Mouse (Mus musculus) embryonic facial prominence, embryonic 12.5 days (tissue): ENCODE measurements around the gene Ldha. TPM values are rescaled to one million over a fixed set of nuclear protein-coding genes. Genes with fewer than 3 reads are reported as not detected.
"Not testable (repeated sequence)": the region's sequence is repeated elsewhere in the genome, so short reads cannot be mapped to it uniquely, and the experiment has no call there.

ENCODE experiments used
- ATAC-seq: fragments of 200-750 bp; cut with Nextera tagmentation; 2 replicates; pipeline ENCODE4 v1.8.0; 2017; ENCODE audit not compliant: insufficient number of reproducible peaks, insufficient read depth, low FRiP score, low TSS enrichment
- H3K27ac ChIP-seq: fragments of 300-500 bp; sonication (generic); 2 replicates; pipeline ENCODE4 v1.5.1; 2016; ENCODE audit warnings: mild to moderate bottlenecking
- H3K27me3 ChIP-seq: fragments of 300-500 bp; sonication (generic); 2 replicates; pipeline ENCODE4 v1.6.1; 2016; ENCODE audit warnings: mild to moderate bottlenecking, moderate library complexity
- H3K36me3 ChIP-seq: fragments of 300-500 bp; sonication (generic); 2 replicates; pipeline ENCODE4 v1.6.1; 2016; ENCODE audit warnings: mild to moderate bottlenecking
- H3K4me1 ChIP-seq: fragments of 300-500 bp; sonication (generic); 2 replicates; pipeline ENCODE4 v1.6.1; 2016
- H3K4me2 ChIP-seq: fragments of 300-500 bp; sonication (generic); replicated peaks from 2 replicates; pipeline ENCODE4 v1.6.1; 2016; ENCODE audit warnings: mild to moderate bottlenecking, moderate library complexity
- H3K4me3 ChIP-seq: fragments of 300-500 bp; sonication (generic); 2 replicates; pipeline ENCODE4 v1.5.1; 2016; ENCODE audit warnings: mild to moderate bottlenecking
- H3K9ac ChIP-seq: fragments of 300-500 bp; sonication (generic); 2 replicates; pipeline ENCODE4 v1.6.1; 2016; ENCODE audit warnings: mild to moderate bottlenecking, moderate library complexity
- H3K9me3 ChIP-seq: fragments of 300-500 bp; sonication (generic); 2 replicates; pipeline ENCODE4 v1.6.1; 2016; ENCODE audit warnings: mild to moderate bottlenecking, moderate library complexity
- whole genome bisulfite sequencing: fragments of 180-500 bp; shearing (Covaris S2); methylation state at CpG from one replicate; pipeline ENCODE4 v1.1.7; 2016; 5-methylcytosine and 5-hydroxymethylcytosine counted together
- polyA plus RNA-seq: library from polyadenylated mRNA; unstranded; fragments of >200 nt; fragmentation: Nextera tagmentation; extraction: Ambion mirVana; gene quantifications from 2 replicates; pipeline ENCODE4 v1.2.1, GENCODE M21; 2016

The Ldha gene
- polyA plus RNA-seq, 1 experiment from 2014 or later: 1,118 TPM

DNA sequence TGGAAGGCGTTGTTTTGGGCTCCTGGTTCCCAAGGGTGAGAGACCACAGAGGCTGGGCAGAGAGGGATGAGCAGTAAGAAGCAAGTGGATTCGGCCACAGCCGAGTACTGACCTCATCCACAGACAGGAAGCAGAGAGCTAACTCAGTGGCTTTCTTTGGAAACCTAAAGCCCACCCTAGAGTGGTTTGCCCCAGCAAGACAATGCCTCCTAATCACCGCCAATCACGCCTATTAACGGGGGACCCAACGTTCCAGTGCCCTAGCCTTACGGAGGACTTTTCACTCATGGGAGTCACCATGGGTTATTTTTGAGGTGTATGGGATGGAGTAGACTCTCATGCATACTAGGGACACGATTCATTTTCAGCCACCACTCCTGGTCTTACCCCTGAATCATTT is 12.1 kb downstream of the Ldha start:
- no peak overlapping the region for H3K27ac ChIP-seq
- peaks cover 81% of the 10 kb centered on the region for H3K36me3 ChIP-seq
- H3K9ac ChIP-seq: no peak overlapping the region
- H3K27me3 ChIP-seq: no peaks in the 10 kb centered on the region
- ATAC-seq: no peak
- H3K4me1 ChIP-seq: no peaks in the 10 kb centered on the region
- no peak overlapping the region for H3K4me3 ChIP-seq
- no peaks in the 10 kb centered on the region for H3K9me3 ChIP-seq
- 88% methylated on average over 9 of the region's 9 CpGs for WGBS
- no peak overlapping the region for H3K4me2 ChIP-seq

DNA sequence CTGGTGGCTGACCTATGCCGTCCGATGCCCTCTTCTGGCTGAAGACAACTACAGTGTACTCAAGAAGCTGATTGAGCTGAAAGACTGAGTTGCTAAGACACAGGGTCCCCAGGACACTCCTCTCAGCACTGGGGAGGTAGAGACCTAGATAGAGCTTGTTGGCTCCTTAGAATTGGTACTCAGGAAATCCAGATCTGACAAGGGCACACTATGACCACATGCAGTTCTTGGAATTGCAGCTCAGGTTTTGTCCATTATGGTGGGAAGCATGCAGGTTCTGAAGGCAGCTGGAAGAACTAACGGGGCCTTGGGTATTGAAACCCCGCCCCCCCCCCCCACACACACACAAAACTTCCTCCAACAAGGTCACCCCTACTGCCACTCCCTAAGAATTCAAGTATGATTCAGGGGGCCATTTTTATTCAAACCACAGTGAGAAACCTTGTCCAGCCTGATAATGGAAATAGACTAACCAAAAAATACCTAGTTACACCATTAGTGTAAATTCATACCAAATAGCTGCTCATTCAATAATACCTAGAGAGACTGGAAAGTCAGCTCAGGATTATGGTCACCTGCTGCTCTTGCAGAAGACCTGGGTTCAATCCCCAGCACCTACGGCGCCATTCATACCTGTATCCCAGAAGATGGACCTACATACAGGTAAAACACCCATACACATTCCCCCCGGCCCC is 14.7 kb downstream of the Ldha start:
- no peaks in the 10 kb centered on the region for H3K4me1 ChIP-seq
- WGBS: 66% methylated on average over 7 of the region's 7 CpGs
- H3K9me3 ChIP-seq: no peaks in the 10 kb centered on the region
- peaks cover 55% of the 10 kb centered on the region for H3K36me3 ChIP-seq
- H3K27me3 ChIP-seq: no peaks in the 10 kb centered on the region
- no peak for ATAC-seq
- H3K4me2 ChIP-seq: no peak overlapping the region
- H3K27ac ChIP-seq: no peak overlapping the region
- H3K9ac ChIP-seq: no peak overlapping the region
- no peak overlapping the region for H3K4me3 ChIP-seq

DNA sequence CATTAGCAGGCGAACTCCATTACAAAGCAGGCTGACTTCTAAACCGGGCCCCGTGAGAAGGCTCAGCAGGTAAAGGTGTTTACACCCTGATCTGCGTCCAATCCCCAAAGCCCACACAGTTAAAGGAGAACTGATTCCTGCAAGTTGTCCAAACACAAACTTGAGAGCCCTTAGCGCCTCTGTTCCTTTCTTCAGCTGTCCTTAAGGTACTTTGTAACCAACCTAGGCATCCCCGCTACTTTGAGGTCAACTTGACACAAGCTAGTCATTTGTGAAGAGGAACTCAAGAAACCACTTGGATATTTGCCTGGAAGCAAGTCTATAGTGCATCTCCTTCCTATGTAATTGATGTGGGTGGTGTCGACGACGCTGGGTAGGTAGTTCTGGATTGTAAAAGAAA is 16.2 kb downstream of the Ldha start:
- no peak overlapping the region for H3K9ac ChIP-seq
- ATAC-seq: no peak
- WGBS: 70% methylated on average over 9 of the region's 9 CpGs
- no peak overlapping the region for H3K4me2 ChIP-seq
- no peak overlapping the region for H3K27ac ChIP-seq
- no peaks in the 10 kb centered on the region for H3K27me3 ChIP-seq
- no peaks in the 10 kb centered on the region for H3K9me3 ChIP-seq
- no peaks in the 10 kb centered on the region for H3K4me1 ChIP-seq
- no peak overlapping the region for H3K4me3 ChIP-seq
- peaks cover 41% of the 10 kb centered on the region for H3K36me3 ChIP-seq

DNA sequence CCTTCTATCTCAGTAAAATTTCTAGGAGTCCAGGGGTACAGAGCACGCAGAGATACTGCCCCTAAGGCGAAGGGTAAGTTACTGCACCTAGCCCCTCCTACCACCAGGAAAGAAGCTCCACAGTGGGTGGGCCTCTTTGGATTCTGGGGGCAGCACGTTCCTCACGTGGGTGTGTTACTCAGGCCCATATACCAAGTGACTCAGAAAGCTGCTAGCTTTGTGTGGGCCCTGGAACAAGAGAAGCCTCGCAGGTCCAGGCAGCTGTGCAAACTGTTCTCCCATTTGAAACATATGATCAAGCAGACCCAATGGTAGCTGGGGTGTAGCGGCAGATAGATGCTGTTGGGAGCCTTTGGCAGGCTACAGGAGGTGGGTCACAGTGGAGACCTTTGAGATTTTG is 17.8 kb downstream of the Ldha start:
- no peaks in the 10 kb centered on the region for H3K27me3 ChIP-seq
- H3K4me2 ChIP-seq: no peak overlapping the region
- H3K4me3 ChIP-seq: no peak overlapping the region
- no peak overlapping the region for H3K9ac ChIP-seq
- peaks cover 25% of the 10 kb centered on the region for H3K36me3 ChIP-seq
- no peak for ATAC-seq
- WGBS: 60% methylated on average over 6 of the region's 6 CpGs
- H3K27ac ChIP-seq: no peak overlapping the region
- H3K9me3 ChIP-seq: no peaks in the 10 kb centered on the region
- no peaks in the 10 kb centered on the region for H3K4me1 ChIP-seq

DNA sequence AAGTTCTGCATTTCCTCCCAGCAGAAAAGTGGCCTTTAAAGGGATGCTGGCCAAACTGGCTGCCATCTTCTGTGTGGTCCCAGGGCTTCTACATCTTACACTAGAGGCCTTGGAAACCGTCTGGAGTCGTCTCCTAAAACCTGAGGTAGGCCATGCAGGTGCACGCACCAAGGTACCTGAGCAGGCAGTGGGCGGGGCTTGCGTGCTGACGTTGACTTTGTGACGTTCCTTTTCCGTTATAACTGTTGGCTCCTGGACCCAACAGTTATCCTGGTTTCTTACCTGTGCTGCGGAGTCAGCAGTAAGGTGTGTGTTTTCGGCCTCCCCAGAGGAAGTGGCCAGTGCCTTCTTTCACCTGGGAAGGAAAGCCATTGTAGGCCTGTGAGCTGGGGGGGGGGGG is 19.7 kb downstream of the Ldha start, which contains the start of gene Ldhc:
Gene Ldhc (plus strand): TSS at position 208 of the 400 bp plus-strand sequence.
- Histone ChIP-seq H3K9ac (no peak within 1 kb of the TSS), H3K4me2 (no peak within 1 kb of the TSS), H3K4me3 (no peak within 1 kb of the TSS), H3K36me3 (0 out of 2 replicates have a peak, but pooled peaks cover 5% of the 10 kb centered on the region), H3K9me3 (no peaks in the 10 kb centered on the region), H3K27me3 (no peaks in the 10 kb centered on the region), H3K4me1 (no peaks in the 10 kb centered on the region), H3K27ac (no peak within 1 kb of the TSS)
- ATAC-seq: no peak
- WGBS: 34% methylated on average over 10 of the region's 10 CpGs

DNA sequence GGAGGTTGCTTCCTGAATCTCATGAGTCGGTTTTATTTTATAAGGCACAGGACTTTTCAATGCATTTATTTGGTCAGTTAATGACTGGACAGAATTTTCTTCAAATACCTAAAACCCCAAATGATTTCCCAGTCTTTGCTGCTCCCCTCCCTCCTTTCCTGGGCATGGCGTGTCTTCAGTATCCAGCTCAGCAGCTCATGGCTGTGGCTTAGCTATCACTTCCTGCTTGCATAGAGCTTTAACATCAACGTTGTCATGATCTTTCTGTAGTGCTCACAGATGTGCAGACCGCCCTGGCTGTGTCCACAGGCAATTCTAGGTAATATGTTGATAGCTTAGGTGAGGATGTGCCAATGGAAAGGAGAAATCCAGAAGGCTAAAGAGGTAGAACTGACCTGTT is 30.7 kb downstream of the Ldha start:
- 73% methylated on average over 4 of the region's 4 CpGs for WGBS
- H3K4me1 ChIP-seq: no peaks in the 10 kb centered on the region
- H3K27me3 ChIP-seq: no peaks in the 10 kb centered on the region
- no peak for ATAC-seq
- no peak overlapping the region for H3K4me3 ChIP-seq
- H3K4me2 ChIP-seq: no peak overlapping the region
- H3K9me3 ChIP-seq: no peaks in the 10 kb centered on the region
- no peak overlapping the region for H3K9ac ChIP-seq
- no peaks in the 10 kb centered on the region for H3K36me3 ChIP-seq
- no peak overlapping the region for H3K27ac ChIP-seq

DNA sequence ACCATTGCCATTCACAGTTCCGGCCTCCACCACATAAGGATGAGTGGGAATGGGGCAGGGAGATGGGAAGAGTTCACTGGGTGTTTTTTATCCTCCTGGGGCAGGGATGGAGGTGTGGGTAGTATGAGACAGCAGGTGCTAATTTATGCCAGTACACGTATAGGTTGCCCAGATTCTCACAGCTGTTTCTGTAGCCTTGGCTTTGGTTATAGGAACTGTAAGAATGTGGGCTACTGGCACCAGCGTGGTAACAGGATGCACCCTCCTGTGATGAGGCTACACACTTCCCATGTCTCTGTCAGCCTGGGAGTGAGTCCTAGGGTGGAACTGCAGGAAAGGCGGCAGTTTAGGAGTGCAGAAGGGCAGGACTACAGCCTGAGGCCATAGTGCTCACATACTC is 35.6 kb downstream of the Ldha start:
- no peaks in the 10 kb centered on the region for H3K4me1 ChIP-seq
- no peak overlapping the region for H3K27ac ChIP-seq
- H3K27me3 ChIP-seq: no peaks in the 10 kb centered on the region
- ATAC-seq: no peak
- 67% methylated on average over 4 of the region's 4 CpGs for WGBS
- no peaks in the 10 kb centered on the region for H3K9me3 ChIP-seq
- H3K4me3 ChIP-seq: no peak overlapping the region
- no peak overlapping the region for H3K4me2 ChIP-seq
- no peaks in the 10 kb centered on the region for H3K36me3 ChIP-seq
- no peak overlapping the region for H3K9ac ChIP-seq

DNA sequence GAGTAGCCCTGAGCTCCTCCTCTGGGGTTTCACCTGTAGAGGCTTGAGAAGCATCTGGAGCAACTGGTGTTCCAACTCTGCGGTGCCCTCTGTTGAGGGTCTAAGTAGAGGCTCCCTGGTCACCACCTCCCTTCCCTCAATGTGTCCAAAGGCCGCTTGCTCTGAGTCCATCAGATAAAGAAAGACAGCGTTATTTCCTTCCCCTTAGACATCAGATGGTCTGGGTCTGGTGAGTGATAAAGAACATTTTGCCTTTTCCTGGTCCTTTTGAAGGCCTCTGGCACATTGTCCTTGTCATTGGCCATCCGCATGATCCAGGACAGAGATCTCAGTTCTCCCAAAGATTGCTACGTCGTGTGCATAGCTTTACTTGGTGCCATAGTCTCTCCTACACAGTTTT is 36.0 kb downstream of the Ldha start:
- H3K4me1 ChIP-seq: no peaks in the 10 kb centered on the region
- no peak for ATAC-seq

DNA sequence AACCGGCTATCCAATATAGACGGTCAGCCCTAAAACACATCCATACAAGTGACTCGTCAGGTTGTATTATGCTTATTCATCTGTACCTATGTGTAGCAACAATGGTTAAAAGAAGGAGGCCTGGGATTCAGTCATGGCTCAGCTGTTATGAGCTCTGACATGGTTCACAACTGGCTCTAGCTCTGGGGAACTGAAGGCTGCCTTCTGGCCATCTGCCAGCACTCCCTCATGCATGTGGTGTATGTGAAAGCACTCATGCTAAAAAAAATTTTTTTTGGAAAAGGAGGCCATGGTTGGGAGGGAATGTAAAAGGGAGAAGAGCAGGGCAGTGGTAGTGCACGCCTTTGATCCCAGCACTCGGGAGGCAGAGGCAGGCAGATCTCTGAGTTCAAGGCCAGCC is 38.6 kb downstream of the Ldha start:
- Histone ChIP-seq H3K4me1 (no peaks in the 10 kb centered on the region), H3K9ac (no peak overlapping the region), H3K27ac (no peak overlapping the region), H3K27me3 (no peaks in the 10 kb centered on the region), H3K9me3 (no peaks in the 10 kb centered on the region), H3K4me3 (no peak overlapping the region), H3K36me3 (peaks cover 6% of the 10 kb centered on the region), H3K4me2 (no peak overlapping the region)
- WGBS: 93% methylated on average over 5 of the region's 5 CpGs
- no peak for ATAC-seq

More for the DNA sequence above, 36.0 kb downstream of the Ldha start:
- WGBS: 84% methylated on average over 6 of the region's 6 CpGs
- Histone ChIP-seq H3K4me3 (no peak overlapping the region), H3K4me2 (no peak overlapping the region), H3K9me3 (no peaks in the 10 kb centered on the region), H3K27me3 (no peaks in the 10 kb centered on the region), H3K27ac (no peak overlapping the region), H3K36me3 (no peaks in the 10 kb centered on the region), H3K9ac (no peak overlapping the region)

DNA sequence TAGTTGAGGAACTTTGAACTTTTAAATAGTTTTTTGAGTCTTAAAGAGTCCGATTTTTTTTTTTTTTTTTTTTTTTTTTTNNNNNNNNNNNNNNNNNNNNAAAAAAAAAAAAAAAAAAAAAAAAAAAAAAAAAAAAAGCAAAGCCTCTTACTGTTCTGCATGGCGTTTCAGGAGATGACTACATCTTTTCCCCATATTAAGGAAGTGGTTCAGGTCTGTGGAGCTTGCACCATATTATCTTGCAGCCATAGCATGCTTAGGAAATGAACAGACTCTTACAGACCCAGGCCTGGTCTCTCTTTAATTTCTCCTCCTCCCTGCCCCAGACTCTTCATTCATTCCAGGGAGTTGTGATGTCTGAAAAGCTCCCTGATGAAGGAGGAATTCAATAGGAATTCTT is 39.7 kb downstream of the Ldha start:
- H3K27me3 ChIP-seq: no peaks in the 10 kb centered on the region
- H3K4me2 ChIP-seq: no peak overlapping the region
- H3K27ac ChIP-seq: no peak overlapping the region
- no peak for ATAC-seq
- no peak overlapping the region for H3K4me3 ChIP-seq
- H3K9ac ChIP-seq: no peak overlapping the region
- H3K36me3 ChIP-seq: peaks cover 17% of the 10 kb centered on the region
- H3K9me3 ChIP-seq: no peaks in the 10 kb centered on the region
- no peaks in the 10 kb centered on the region for H3K4me1 ChIP-seq
- WGBS: 96% methylated on average over 2 of the region's 2 CpGs

DNA sequence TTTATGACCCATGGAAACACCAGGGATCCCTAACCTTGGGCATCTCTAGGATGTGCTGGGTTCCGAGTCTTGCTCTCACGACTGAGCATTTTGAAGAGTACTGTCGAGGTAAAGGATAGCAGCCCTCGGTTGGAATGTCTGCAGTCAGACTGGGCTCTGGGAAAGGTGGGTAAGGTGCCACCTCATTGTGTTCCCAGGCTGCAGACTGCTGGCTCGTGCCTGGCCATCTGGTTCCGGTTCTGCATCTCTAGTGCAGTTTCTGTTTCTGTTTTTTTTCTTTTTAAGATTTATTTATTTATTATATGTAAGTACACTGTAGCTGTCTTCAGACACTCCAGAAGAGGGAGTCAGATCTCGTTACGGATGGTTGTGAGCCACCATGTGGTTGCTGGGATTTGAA is 40.7 kb downstream of the Ldha start:
- not testable (repeated sequence) for H3K27me3 ChIP-seq, H3K27ac ChIP-seq, H3K9ac ChIP-seq, H3K9me3 ChIP-seq, H3K4me2 ChIP-seq, H3K4me1 ChIP-seq, ATAC-seq, H3K4me3 ChIP-seq
- 87% methylated on average over 7 of the region's 8 CpGs for WGBS
- peaks cover 26% of the 10 kb centered on the region for H3K36me3 ChIP-seq

DNA sequence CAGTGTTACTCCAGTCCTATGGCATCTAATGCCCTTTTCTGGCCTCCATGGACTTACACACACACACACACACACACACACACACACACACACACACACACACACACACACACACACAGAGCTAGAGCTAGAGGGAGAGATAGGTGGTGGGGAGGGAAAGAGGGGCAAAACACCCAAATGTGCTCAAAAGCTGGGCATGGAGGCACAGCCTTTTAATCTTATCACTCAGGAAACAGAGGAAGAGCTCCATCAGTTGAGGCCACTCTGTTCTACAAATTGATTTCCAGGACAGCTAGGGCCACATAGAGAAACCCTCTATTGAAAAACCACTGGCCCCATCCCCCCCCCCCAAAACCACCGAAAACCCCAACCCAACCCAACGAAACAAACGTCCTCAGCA is 42.0 kb downstream of the Ldha start:
- 83% methylated on average over 3 of the region's 3 CpGs for WGBS
- no peak for ATAC-seq
- H3K36me3 ChIP-seq: peaks cover 40% of the 10 kb centered on the region

More for the DNA sequence above, 42.0 kb downstream of the Ldha start:
- Histone ChIP-seq H3K4me1 (no peaks in the 10 kb centered on the region), H3K27ac (no peak overlapping the region), H3K4me3 (no peak overlapping the region), H3K9me3 (no peaks in the 10 kb centered on the region), H3K4me2 (no peak overlapping the region), H3K9ac (no peak overlapping the region), H3K27me3 (no peaks in the 10 kb centered on the region)
